Mouse (Mus musculus) cerebellum, adult (tissue): ENCODE measurements around the gene Adam1b.

Source experiments
- ATAC-seq: cut with Nextera tagmentation; 2 replicates; pipeline ENCODE4 v1.9.2; 2017; ENCODE audit warnings: mild to moderate bottlenecking, moderate library complexity, mixed read lengths; ENCODE audit not compliant: insufficient number of reproducible peaks, low FRiP score, low TSS enrichment

Adam1b gene

DNA sequence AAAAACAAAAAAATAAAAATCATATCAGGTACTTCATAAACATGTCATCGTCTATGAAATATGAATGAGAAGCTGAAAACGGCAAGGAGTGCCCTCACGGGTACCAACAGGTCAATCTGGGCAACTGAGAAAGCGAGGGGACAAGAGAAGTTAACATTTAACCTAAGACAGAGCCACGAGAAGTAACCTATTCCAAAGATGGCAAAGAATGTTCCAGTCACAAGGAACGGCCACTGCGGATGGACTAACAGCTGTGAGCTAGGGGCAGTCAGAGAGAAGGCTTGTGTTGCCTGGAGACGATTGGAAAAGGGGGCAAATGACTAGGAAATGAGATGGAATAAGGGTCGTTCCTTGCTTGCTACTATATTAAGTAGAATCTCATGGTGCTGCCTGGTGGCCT, 52.8 kb downstream of the Adam1b start:
- ATAC-seq: no peak
